Mouse (Mus musculus) kidney, adult 2 months (tissue): ENCODE data around the gene Sucnr1. TPM values are rescaled to one million over a fixed set of nuclear protein-coding genes. Genes with fewer than 3 reads are reported as not detected.

Experiments used
- DNase-seq: peaks from one replicate; pipeline ENCODE4 v3.0.0; 2021
- H3K27ac ChIP-seq: fragments of 200-500 bp; 2 replicates; pipeline ENCODE4 v1.5.1; 2012; ENCODE audit warnings: low read depth, low read length, control low read depth, inconsistent platforms; ENCODE audit not compliant: insufficient read depth
- H3K27me3 ChIP-seq: fragments of 200-500 bp; replicated peaks from 2 replicates; pipeline ENCODE4 v1.6.1; 2012; ENCODE audit warnings: mild to moderate bottlenecking, moderate library complexity, low read length, inconsistent platforms; ENCODE audit not compliant: control insufficient read depth, insufficient read depth
- H3K36me3 ChIP-seq: fragments of 200-500 bp; 2 replicates; pipeline ENCODE4 v1.6.1; 2012; ENCODE audit warnings: mild to moderate bottlenecking, moderate library complexity, low read length, inconsistent platforms; ENCODE audit not compliant: control insufficient read depth, insufficient read depth
- H3K4me1 ChIP-seq: fragments of 200-500 bp; 2 replicates; pipeline ENCODE4 v1.6.1; 2011; ENCODE audit warnings: low read length; ENCODE audit not compliant: control insufficient read depth, insufficient read depth
- H3K4me3 ChIP-seq: fragments of 200-500 bp; 2 replicates; pipeline ENCODE4 v1.5.1; 2011; ENCODE audit warnings: mild to moderate bottlenecking, low read depth, low read length, control low read depth; ENCODE audit not compliant: insufficient read depth
- CTCF ChIP-seq: fragments of 200-500 bp; conservative IDR thresholded peaks from 2 replicates; pipeline ENCODE4 v1.5.1; 2011; ENCODE audit warnings: low read depth, mild to moderate bottlenecking, control low read depth, low read length, moderate library complexity, mixed read lengths; ENCODE audit not compliant: insufficient read depth, insufficient read length
- POLR2A ChIP-seq: fragments of 200-500 bp; IDR thresholded peaks from one replicate; pipeline ENCODE4 v1.6.1; 2011; ENCODE audit warnings: low read depth, low read length, control low read depth
- WGBS: fragments of 180-500 bp; shearing (Covaris S2); methylation state at CpG from one replicate; pipeline ENCODE4 v1.1.7; 2018; 5-methylcytosine and 5-hydroxymethylcytosine counted together
- polyA plus RNA-seq: library from polyadenylated mRNA; depleted of rRNA; stranded (reverse); fragments of >200 nt; gene quantifications from 2 replicates; pipeline ENCODE4 v1.2.3, GENCODE M21; 2012; rRNA removed

Sucnr1 gene
- polyA plus RNA-seq, 1 experiment: 29.5 TPM

DNA sequence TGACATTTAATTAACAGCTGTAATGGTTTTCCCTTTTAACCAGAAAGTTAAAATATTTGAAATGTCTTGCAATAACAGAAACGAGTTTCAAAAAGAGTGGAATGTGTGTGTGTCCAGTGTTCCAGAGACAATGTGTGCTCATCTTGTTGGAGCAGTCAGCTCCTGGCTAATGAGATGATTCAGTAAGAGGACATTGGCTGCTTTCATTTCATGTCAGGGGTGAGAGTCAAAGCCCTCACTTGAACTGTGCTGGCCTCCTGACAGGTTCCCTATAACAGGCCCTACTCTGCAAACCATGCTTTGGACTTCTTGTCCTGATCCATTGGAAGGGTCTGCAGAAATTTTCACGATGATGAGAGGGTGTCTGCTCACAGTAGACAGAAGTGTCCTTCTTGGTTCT lies 32.9 kb downstream of the Sucnr1 start:
- H3K27ac ChIP-seq: no peak overlapping the region
- TF ChIP-seq POLR2A (no peak), CTCF (no peak)
- no peak for DNase-seq
- WGBS: 37% methylated on average over 2 of the region's 2 CpGs
- no peaks in the 10 kb centered on the region for H3K36me3 ChIP-seq
- no peaks in the 10 kb centered on the region for H3K27me3 ChIP-seq
- no peak overlapping the region for H3K4me3 ChIP-seq
- H3K4me1 ChIP-seq: no peaks in the 10 kb centered on the region

DNA sequence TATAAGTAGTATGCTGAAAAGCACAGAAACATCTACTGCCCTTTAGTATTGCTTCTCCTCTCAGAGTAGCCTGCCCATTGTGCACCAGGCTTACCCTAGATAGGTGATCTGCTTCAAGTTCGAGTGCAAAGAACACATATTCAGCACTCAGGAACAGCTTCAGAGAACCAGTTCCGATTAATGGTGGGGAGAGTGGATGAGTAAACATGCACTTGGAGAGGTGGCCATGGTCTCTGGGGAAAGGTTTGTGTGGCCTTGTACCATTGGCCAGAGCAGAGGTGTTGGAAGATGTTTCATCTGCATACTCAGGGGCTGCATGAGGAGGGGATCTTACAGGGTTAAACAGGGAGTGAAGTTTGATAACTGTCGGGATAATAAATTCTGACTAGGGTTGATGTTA lies 39.8 kb downstream of the Sucnr1 start:
- no peaks in the 10 kb centered on the region for H3K4me1 ChIP-seq
- WGBS: 65% methylated on average over 3 of the region's 3 CpGs
- TF ChIP-seq CTCF: no peak
- no peak for TF ChIP-seq POLR2A

DNA sequence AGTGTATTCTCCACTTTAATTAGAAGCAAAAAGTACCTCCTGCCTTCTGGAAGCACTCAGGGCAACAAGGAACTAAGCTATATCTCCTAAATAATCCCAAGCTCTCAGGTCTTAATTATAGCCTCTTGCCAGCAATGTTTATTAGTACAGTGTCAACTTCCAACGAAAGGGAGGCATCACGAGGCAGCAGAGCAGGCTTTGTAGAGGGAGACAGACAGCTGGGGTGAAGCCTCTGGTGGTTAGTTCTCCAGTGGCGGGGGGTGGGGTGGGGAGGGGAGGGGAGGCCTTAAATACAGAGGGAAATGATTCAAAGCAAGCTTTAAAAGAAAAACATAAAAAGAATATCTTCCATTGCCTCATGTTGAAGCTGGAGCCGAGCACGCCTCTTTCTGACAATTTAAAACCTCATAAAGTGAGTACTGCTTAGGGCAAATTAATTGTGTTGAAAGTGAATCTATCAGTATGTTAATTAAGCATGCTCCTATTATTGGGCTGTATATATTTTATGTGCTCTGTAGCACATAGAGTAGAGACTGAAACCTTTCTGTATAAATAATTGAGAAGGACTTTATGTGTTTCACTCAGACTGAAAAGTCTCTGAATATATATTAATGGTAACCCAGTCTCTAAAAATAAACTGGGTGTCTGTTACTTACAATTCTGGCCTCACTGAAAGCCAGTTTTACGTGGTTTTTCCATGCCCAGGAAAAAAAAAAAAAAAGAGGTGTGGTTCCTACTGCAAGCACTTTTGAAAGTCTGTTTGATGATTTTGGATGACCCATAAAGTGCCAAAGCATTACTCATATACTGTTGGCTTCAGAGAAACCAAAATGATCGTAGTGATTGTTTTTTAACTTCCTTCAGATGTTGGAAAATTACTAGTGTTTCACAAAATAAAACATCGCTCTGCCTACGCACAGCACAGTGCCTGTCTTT lies 42.5 kb downstream of the Sucnr1 start:
- H3K27ac ChIP-seq: no peak overlapping the region
- no peak for DNase-seq

More for the DNA sequence above, 39.8 kb downstream of the Sucnr1 start:
- no peaks in the 10 kb centered on the region for H3K27me3 ChIP-seq
- H3K27ac ChIP-seq: no peak overlapping the region
- H3K4me3 ChIP-seq: no peak overlapping the region
- no peaks in the 10 kb centered on the region for H3K36me3 ChIP-seq
- DNase-seq: no peak

DNA sequence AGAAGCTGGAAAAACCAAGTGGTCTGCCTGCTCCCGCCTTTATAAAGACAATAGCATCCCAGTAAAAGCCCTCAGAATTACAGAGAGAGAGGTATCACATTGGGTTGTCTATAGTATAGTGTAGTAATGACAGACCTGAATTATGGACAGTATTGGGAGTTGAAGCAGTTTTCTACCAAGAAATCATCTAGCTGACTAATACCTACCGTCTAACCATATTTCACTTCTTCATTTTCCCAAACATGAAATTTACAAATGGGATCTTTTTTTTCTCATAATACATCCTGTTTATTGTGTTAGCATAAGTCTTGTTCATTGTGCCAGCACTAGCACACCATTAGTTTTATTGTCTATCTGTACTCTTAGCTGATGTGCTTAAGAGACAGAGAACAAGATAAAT lies 44.9 kb downstream of the Sucnr1 start:
- no peak for TF ChIP-seq CTCF
- no peak for TF ChIP-seq POLR2A
- no peak overlapping the region for H3K27ac ChIP-seq
- H3K4me1 ChIP-seq: no peaks in the 10 kb centered on the region
- no peaks in the 10 kb centered on the region for H3K36me3 ChIP-seq
- no peak overlapping the region for H3K4me3 ChIP-seq
- WGBS: 86% methylated on average over 2 of the region's 2 CpGs
- no peak for DNase-seq
- no peaks in the 10 kb centered on the region for H3K27me3 ChIP-seq

More for the DNA sequence above, 42.5 kb downstream of the Sucnr1 start:
- TF ChIP-seq POLR2A (no peak), CTCF (no peak)
- H3K4me1 ChIP-seq: no peaks in the 10 kb centered on the region
- H3K27me3 ChIP-seq: no peaks in the 10 kb centered on the region
- 44% methylated on average over 9 of the region's 9 CpGs for WGBS
- no peak overlapping the region for H3K4me3 ChIP-seq
- no peaks in the 10 kb centered on the region for H3K36me3 ChIP-seq

DNA sequence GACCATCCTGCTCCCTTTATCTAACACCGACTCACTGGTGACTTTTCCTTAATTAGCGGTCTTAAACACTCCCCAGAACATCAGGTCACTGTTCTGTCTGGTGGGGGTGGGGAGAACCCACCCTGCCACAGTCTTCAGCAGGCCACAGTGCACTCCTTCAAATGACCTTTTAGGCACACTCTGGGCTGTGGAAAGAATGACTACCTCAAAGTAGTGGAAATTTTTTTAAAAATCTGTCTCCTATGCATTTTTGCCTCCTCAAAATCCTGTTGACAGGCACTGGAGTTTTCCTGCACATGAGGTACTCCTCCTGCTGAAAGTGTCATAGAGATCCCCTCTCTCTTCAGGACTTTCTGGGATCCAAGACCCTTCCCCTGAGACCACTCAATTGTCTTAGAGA lies 46.6 kb downstream of the Sucnr1 start:
- DNase-seq: no peak
- H3K27me3 ChIP-seq: no peaks in the 10 kb centered on the region
- H3K27ac ChIP-seq: no peak overlapping the region
- H3K4me3 ChIP-seq: no peak overlapping the region
- 76% methylated on average over 2 of the region's 2 CpGs for WGBS
- no peaks in the 10 kb centered on the region for H3K4me1 ChIP-seq
- TF ChIP-seq POLR2A: no peak
- no peak for TF ChIP-seq CTCF
- H3K36me3 ChIP-seq: no peaks in the 10 kb centered on the region

DNA sequence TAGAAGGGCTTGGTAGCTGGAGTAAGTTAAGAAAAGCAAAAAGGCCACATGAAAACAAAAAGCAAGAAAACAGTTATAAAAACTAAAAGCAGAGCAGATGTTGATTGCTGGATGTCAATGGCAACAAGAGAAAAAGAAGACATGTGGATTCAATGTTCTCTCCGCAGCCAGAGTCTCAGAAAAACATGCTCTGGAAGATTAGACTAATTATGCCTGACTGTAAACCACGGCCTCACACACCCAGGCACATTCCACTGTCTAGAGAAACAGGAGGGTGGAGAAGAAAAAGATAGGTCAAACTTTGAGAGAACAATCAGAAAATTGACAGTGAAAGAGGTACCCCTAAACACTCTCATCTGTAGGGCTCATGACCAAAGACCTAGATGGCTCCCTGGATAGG lies 54.1 kb downstream of the Sucnr1 start:
- Histone ChIP-seq H3K27me3 (no peaks in the 10 kb centered on the region), H3K27ac (no peak overlapping the region), H3K4me3 (no peak overlapping the region), H3K36me3 (no peaks in the 10 kb centered on the region), H3K4me1 (no peaks in the 10 kb centered on the region)
- TF ChIP-seq CTCF (no peak), POLR2A (no peak)
- WGBS: 63% methylated on average over 2 of the region's 2 CpGs
- no peak for DNase-seq

Other genes starting within 250 kb of the Sucnr1 start
- gene Gm8298, start 220.8 kb upstream of the Sucnr1 start, polyA plus RNA-seq: not detected in 2 replicates
- gene C130079G13Rik, start 156.7 kb upstream of the Sucnr1 start, polyA plus RNA-seq: not detected in 2 replicates
- gene Aadacl2, start 75.1 kb upstream of the Sucnr1 start, polyA plus RNA-seq: not detected in 2 replicates
- 116 and 146 TPM in 2 replicates for gene Aadac, start 56.2 kb upstream of the Sucnr1 start, polyA plus RNA-seq